Mouse (Mus musculus) gastrocnemius, adult 18-20 months (tissue): ENCODE data around the gene Gm17689. TPM values are rescaled to one million over a fixed set of nuclear protein-coding genes. Genes with fewer than 3 reads are reported as not detected.

Source experiments
- DNase-seq: peaks from one replicate; pipeline ENCODE4 v3.0.0; 2021; ENCODE audit warnings: low spot score
- long read RNA-seq, 2 experiments: library from polyadenylated mRNA; stranded (forward); transcript quantifications; one replicate each; pipeline ENCODE4 v2.0.0; 2021
- total RNA-seq, 2 experiments: library from RNA; stranded (reverse); gene quantifications; 2 replicates each; pipeline ENCODE4 v1.2.3; 2021

The Gm17689 gene
- not detected for total RNA-seq
- long read RNA-seq, experiment 1: 0 reads
- long read RNA-seq, experiment 2: 0 reads

DNA sequence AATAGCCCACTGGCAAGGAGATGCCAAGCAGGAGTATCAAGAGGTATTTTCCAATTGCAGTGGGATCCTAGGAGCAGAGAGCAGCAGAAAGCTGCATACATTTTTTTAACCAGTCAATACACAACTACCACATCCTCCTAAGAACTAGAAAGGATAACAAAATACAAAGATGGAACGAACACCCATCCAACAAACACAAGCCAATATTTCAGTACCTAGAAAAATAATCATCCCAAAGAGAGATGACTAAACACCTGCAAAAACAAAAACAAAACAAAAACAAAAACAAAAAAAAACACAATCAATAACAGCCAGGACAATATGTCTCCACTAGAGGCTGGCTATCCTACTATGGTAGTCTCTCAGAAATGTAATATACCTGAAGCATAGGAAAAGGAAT lies at the start of gene Gm17689:
Gene Gm17689, minus strand, starts transcription at position 101 of the 400 bp plus-strand sequence.
- no peak for DNase-seq

DNA sequence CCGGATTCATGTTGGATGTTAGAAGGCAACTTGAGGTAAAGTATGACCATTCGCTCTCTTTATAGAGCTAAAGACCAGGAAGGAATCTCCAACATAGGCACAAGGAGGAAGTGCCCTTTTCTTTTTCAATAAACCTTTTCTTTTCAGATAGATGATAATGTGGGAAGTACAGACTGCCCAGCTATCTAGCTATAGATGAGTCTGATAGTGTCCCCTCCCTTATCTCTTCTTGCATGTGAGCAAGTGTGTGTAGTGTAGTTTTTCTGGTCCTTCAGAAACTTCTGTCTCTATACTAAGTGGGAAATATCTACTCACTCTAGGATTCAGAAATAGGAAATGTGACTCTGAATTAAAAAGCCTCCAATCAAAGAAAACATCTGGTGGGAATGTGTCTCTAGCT lies 40.6 kb downstream of the Gm17689 start, which contains the start of gene Gm5615:
Gene Gm5615, minus strand, starts transcription at position 101 of the 400 bp plus-strand sequence.
- no peak for DNase-seq

Other genes with a start within 250 kb of the Gm17689 start
- gene Gm7257, start 150.8 kb downstream of the Gm17689 start, total RNA-seq: not detected
- not detected for gene Gm9513, start 107.0 kb downstream of the Gm17689 start, total RNA-seq
- gene Gm5615, start 40.7 kb downstream of the Gm17689 start, total RNA-seq: not detected
- not detected for gene A630095E13Rik, start 60.7 kb upstream of the Gm17689 start, total RNA-seq
- not detected for gene Acrv1, start 110.6 kb upstream of the Gm17689 start, total RNA-seq
- under 1 TPM; 0.09 to 0.62 TPM for gene Chek1, start 144.4 kb upstream of the Gm17689 start, total RNA-seq
- gene Stt3a, start 185.0 kb upstream of the Gm17689 start, total RNA-seq: 10 to 100 TPM; 31.6 to 40.6 TPM
- gene Ei24, start 214.8 kb upstream of the Gm17689 start, total RNA-seq: 10 to 100 TPM; 69.4 to 70.7 TPM
- 1 to 10 TPM; 4.0 to 7.0 TPM for gene Fez1, start 239.2 kb upstream of the Gm17689 start, total RNA-seq